Mouse (Mus musculus) splenic B cell, adult 2 months (primary cell): ENCODE measurements around the gene Nsrp1.
"Not testable (repeated sequence)": the region's sequence is repeated elsewhere in the genome, so short reads cannot be mapped to it uniquely, and the experiment has no call there.

Source experiments
- DNase-seq: peaks from one replicate; pipeline ENCODE4 v3.0.0-alpha.2; 2011; ENCODE audit warnings: low read depth, low spot score
- H3K27me3 ChIP-seq: 2 replicates; pipeline ENCODE4 v1.6.1; 2012; ENCODE audit warnings: mild to moderate bottlenecking, low read length, moderate library complexity, mixed read lengths; ENCODE audit not compliant: control insufficient read depth, poor library complexity, insufficient read depth, severe bottlenecking
- H3K36me3 ChIP-seq: 2 replicates; pipeline ENCODE4 v1.6.1; 2012; ENCODE audit warnings: mild to moderate bottlenecking, low read length, moderate library complexity, mixed read lengths; ENCODE audit not compliant: control insufficient read depth, poor library complexity, insufficient read depth, severe bottlenecking

Nsrp1 gene

DNA sequence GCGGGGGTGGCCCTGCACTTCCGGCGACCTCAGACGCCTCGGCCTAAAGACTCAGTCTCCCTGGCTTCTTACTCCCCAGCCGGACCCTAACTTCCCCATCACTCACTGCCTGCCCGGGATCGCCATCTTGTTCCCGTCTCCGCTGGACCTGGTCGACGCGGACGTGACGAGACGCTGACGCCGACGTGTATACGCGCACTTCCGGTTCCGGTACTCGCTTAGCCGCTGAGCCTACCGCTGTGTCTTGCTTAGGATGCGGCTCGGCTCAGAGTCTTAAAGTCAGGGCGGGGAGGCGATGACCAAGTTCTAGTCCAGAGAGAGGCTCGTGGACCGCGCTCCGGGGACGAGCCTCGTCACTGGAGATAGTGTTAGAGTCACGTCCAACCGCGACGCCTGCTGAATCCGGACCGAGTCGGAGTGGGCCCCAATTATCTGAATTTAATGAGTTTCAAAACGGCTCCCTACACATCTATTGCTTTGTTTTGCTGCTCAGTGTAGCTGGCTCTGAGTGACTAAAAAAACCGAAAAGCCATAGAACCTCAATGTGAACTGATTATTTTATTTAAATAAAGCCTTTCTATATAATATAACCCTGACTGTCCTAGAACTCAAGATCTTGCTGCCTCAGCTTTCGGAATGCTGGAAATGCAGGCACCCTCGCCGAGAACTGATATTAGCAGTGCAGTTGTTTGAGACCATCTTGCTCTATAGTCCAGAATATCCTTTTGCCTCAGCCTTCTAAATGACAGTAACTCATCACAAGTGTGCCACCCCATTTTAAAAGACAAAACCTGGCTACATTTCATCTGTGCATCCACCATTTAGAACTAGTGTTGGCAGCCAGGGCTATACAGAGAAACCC lies at the start of gene Nsrp1:
Gene Nsrp1 (minus strand): TSS at position 163 of the 862 bp plus-strand sequence.
- peaks cover 2% of the 10 kb centered on the region; the same call in 1 of the 2 replicates for H3K27me3 ChIP-seq
- peak; percentile 95 for DNase-seq
- H3K36me3 ChIP-seq, result no peaks in the 10 kb centered on the region; the same call in 1 of the 2 replicates

DNA sequence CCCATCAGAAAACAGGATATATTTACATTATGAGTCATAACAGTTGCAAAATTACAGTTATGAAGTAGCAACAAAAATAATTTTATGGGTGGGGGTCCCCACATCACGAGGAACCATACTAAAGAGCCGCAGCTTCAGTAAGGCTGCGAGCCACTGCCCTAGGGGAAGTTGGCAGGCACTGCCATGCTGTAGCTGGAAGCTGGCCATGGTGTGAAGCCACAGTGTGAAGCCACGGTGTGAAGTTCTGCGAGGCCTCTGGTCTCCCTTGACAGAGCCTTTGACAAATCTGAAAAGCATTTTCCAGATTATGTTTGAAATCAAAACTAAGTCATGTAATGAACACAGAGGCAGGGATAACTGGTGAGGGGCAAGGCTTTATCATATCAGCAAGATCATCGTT lies 32.9 kb upstream of the Nsrp1 start:
- DNase-seq, result no peak
- Histone ChIP-seq H3K27me3 (no peaks in the 10 kb centered on the region), H3K36me3 (no peaks in the 10 kb centered on the region)

DNA sequence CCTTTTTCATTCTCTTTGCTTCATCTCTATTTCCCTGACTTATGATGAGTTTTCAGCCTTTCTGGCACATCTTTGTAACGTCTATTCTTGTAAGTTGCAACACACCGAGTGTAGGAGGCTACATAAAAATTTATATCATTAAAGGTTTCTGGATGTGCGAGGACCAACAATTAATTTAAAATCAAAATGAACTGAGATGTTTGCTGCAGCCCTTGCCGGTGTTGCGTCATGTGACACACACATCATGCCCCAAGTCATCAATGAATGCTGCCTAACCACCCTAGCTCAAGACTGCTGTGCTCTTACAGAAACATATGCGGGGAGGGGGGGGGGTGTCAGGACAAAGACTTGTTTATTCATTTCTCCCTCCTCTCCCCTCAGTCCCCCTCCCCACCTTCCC lies 30.2 kb upstream of the Nsrp1 start:
- Histone ChIP-seq H3K36me3 (no peaks in the 10 kb centered on the region), H3K27me3 (no peaks in the 10 kb centered on the region)
- no peak for DNase-seq

DNA sequence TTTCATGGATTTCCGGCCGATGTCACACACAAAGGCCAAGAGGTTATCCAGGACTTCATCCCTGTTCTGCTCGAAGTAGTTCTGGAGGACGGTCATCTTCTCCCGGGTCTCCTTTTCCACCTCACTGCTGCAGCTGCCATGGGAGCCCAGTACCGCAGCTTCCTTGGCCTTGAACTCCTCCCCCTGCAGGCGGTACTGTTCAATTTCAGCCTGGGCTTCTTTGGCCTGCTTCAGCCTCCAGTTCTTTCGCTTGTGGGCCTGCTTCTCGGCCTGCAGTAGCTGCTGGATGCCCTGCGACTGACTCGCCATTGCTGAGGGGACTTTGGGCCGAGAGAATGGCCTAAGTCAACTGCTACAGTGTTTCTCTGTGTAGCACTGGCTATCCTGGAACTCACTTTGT lies 29.6 kb upstream of the Nsrp1 start:
- DNase-seq, H3K36me3 ChIP-seq, H3K27me3 ChIP-seq: not testable (repeated sequence)

DNA sequence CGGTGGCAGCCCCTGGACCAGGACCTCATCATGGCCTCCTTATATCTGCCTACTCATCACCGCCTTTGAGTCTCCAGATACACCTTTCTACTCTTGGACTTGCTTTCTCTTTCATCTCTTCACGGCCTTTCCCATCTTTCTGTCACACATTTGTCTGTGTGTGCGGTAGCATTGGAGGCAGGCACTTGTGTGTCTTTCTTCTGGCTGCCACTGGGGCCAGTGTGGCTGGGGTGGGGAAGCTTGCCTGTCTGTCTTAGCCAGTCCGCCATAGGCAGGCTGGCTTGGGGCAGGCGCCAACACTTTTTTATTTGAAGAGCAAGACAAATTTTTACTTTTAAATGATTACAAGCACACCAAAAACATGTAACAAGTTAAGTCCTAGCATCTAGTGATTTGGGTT lies 28.7 kb upstream of the Nsrp1 start:
- no peak for DNase-seq
- H3K27me3 ChIP-seq, result no peaks in the 10 kb centered on the region
- H3K36me3 ChIP-seq, result no peaks in the 10 kb centered on the region

DNA sequence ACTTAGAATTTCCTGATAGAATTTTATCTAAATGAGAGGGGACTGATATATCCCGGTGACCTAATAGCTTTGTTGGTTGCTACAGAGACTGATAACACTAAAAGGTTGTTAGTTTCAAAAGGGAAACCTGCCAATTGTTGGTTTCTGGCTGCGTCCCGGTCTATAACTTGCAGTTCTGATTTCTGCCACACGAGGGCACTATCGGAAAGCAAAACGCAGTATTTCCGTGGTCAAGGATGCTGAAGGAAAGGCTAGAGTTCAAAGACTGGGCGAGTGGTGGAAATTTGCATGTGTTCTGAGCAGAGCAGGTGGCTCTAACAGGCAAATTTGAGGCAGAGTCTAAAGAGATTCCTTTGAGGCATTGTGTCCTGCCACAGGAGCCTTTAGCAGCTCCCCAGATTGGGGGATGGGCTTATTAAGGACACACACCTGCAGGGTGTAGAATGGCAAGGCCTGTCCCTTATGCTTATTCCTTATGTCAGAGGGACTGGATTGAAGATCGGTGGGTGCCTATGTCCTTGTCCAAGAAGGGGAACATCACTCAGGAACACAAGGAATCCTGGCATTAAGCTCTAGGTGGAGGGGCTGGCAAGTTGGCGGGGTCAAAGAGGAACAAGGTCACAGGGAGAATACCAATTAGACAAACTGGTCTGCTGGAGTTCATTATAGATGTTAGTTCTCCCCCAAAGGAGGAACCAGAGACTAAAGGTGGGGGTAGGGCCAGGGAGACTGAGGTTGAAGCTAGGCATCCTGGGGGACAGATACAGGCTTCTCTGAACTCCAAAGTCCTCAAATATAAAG lies 22.1 kb upstream of the Nsrp1 start:
- DNase-seq, result peak; percentile 87
- Histone ChIP-seq H3K36me3 (no peaks in the 10 kb centered on the region), H3K27me3 (no peaks in the 10 kb centered on the region)

DNA sequence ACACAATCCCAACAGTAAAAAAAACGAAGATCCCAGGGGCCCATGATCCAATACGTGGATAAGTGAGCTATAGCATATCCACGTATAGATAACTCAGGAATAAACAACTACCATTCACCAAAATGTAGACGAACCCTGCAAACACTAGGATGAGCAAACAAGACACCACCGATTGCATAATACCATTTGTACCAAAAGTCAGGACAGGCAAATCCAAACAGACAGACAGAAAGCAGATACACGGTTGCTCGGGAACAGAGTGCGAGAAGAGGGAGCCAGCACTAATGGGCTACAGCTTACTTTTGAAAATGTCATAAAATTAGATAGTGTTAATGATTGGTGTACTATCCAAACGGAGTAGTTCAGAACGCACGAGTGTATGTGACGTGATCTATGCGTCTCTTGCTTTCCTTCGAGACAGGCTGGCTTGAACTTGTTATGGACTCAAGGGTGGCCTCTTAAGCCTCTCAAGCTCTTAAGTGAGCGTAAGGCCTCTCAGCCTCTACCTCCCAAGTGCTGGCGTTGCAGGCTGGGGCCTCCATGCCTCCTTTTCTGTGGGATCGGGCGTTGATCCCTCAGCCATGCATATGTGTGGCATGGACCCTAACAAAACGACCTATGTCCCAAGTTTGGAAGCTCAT lies 20.2 kb upstream of the Nsrp1 start:
- no peaks in the 10 kb centered on the region for H3K36me3 ChIP-seq
- no peaks in the 10 kb centered on the region for H3K27me3 ChIP-seq
- DNase-seq, result no peak

DNA sequence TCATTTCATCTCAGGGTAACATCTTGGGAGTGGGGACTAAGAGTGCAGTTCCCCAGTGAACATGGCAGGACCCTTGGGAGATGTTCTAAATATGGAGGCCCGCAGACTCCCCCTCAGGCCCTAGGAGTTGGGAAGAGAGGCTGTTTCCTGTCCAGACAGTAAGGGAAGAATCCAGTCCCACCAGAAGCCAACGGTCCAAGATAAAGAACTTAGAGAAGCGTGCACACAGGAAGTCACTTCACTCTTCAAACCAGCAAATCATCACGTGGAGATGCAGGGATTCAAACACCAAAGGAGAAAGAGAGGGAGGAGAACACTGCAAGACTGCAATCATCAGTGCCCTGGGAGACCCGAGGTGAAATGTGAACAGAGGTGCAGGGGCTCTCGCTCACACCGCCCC lies 18.8 kb upstream of the Nsrp1 start:
- H3K27me3 ChIP-seq, result no peaks in the 10 kb centered on the region
- DNase-seq, result no peak
- H3K36me3 ChIP-seq, result no peaks in the 10 kb centered on the region

DNA sequence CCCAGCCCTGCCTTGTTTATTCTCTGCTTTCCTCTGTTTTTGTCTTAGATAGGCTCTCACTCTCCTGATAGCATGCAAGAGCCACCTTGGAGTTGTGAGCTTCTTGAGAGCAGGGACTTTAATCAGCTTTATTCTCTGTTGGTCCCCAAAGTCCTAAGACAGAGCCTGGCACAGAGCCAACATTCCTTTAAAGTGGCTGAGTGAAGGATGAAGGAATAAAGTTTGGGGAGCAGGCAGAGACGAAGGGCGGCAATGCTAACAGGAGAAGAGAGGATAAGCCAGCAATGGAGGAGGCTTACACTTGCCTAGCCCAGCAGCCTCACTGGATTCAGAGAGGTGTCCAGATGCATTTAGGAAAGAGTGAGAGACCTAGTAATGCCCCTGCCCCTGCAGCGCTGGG lies 18.3 kb upstream of the Nsrp1 start:
- Histone ChIP-seq H3K27me3 (no peaks in the 10 kb centered on the region), H3K36me3 (no peaks in the 10 kb centered on the region)
- DNase-seq, result no peak

DNA sequence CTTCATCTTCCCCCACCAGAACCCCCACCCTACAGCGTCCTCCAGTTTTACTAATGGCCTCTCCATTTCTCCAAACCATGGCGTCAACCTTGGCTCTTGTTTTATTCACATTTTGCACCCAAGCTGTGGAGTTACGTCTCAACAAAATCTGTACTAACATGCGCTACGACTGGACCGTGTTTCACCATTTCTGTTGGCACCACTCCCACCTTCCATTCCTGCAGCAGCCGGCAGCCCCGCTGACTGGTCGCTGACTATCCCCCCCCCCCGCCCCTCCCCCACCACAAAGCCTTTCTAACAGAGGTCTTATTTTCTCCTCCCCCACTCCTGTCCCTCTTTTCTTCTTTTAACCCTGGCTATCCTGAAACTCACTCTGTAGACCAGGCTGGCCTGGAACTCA lies 17.0 kb upstream of the Nsrp1 start:
- DNase-seq, result no peak
- no peaks in the 10 kb centered on the region for H3K36me3 ChIP-seq
- H3K27me3 ChIP-seq, result no peaks in the 10 kb centered on the region

DNA sequence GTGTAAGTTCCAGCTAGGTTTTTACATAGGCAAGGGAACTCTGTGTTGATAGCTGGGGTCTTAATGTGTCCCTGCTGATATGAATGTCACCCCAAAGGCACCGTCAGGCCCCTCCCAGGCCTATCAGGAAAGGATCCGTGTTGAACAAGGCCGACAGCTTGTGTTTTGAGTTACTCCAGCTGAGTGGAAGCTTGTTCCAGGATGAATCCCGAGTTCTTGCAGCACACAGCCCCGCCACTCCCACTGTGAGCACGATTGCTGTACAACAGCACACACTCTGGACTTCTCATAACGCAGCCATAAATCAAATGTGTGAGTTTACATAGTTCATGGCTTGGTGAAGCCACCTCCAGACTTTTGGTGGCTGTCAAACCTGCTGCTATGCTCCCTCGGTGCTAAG lies 15.9 kb upstream of the Nsrp1 start:
- Histone ChIP-seq H3K36me3 (no peaks in the 10 kb centered on the region), H3K27me3 (no peaks in the 10 kb centered on the region)
- no peak for DNase-seq

DNA sequence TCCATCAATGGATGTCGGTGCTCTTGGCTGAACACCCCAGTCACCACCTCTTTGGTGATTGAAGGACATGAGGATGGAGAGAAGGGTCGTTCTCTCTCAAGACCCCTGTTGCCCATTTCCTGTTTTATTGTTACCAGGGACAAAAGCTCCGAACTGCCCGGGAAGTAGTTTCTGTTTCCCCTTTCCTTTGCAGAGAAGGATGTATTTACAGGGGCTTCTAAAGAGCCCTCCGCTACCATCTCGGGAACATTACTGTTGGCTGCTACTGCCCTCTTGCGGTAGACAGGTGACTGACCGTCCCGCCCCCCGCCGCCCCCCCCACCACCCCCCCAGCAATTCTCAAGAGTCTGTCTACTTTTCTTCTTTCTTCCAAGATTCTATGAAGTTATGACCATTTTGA lies 15.0 kb upstream of the Nsrp1 start:
- Histone ChIP-seq H3K36me3 (no peaks in the 10 kb centered on the region), H3K27me3 (no peaks in the 10 kb centered on the region)
- peak; percentile 70 for DNase-seq

DNA sequence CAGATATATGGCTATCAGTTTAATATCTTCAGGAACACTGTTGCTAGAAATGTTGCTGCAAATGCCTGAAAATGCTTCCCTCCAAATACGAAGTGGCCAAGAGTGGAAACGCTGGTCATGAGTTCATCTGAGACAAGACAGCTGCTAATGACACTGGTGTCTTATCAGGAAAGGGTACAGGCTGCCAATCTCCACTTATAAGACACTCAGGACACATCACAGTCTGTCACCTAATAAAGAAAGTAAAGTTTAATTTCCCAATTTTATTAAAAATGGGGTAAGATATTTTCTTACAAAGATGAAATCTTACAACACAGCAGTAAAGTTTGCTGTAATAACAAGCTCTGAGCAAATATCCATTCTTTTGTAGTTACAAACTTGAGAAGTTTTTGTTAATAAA lies 10.9 kb upstream of the Nsrp1 start:
- no peak for DNase-seq
- Histone ChIP-seq H3K27me3 (no peaks in the 10 kb centered on the region), H3K36me3 (no peaks in the 10 kb centered on the region)

DNA sequence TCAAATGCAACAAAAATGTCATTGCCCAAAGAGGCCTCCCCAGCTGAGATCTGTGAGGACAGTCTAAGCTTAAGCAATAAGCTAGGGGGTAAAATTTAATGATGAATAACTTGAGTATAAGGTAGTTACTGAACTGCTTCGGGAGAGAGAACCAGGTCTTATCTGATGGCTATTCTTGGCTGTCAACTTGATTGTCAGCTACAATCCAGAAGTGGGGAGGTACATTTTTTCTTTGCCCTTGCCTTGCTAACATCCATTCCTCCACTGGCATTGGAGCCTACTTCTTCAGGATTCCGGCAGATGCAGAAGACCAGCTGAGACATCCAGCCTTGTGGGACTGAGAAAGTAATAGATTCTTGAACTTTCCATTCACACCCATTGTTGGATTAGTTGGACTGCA lies 8.8 kb upstream of the Nsrp1 start:
- no peak for DNase-seq
- Histone ChIP-seq H3K27me3 (no peaks in the 10 kb centered on the region), H3K36me3 (no peaks in the 10 kb centered on the region)
